Mouse (Mus musculus) midbrain, embryonic 10.5 days (tissue): ENCODE data around the gene Tpd52l1. TPM values are rescaled to one million over a fixed set of nuclear protein-coding genes. Genes with fewer than 3 reads are reported as not detected.

Source experiments
- DNase-seq: peaks from one replicate; pipeline ENCODE4 v3.0.0-alpha.2; 2017; ENCODE audit warnings: low spot score
- H3K27ac ChIP-seq: fragments of 300-500 bp; sonication (generic); replicated peaks from 2 replicates; pipeline ENCODE4 v1.5.1; 2016; ENCODE audit warnings: mild to moderate bottlenecking
- H3K27me3 ChIP-seq: fragments of 300-500 bp; sonication (generic); 2 replicates; pipeline ENCODE4 v1.6.1; 2016; ENCODE audit warnings: low read depth, mild to moderate bottlenecking; ENCODE audit not compliant: poor library complexity, severe bottlenecking
- H3K36me3 ChIP-seq: fragments of 300-500 bp; sonication (generic); 2 replicates; pipeline ENCODE4 v1.6.1; 2016; ENCODE audit warnings: mild to moderate bottlenecking, moderate library complexity
- H3K4me1 ChIP-seq: fragments of 300-500 bp; sonication (generic); 2 replicates; pipeline ENCODE4 v1.6.1; 2016
- H3K4me3 ChIP-seq: fragments of 300-500 bp; sonication (generic); 2 replicates; pipeline ENCODE4 v1.5.1; 2016; ENCODE audit warnings: mild to moderate bottlenecking, moderate library complexity
- H3K9me3 ChIP-seq: fragments of 300-500 bp; sonication (generic); replicated peaks from 2 replicates; pipeline ENCODE4 v1.6.1; 2016; ENCODE audit warnings: mild to moderate bottlenecking
- WGBS: fragments of 180-500 bp; shearing (Covaris S2); methylation state at CpG from one replicate; pipeline ENCODE4 v1.1.7; 2016; 5-methylcytosine and 5-hydroxymethylcytosine counted together
- polyA plus RNA-seq: library from polyadenylated mRNA; unstranded; fragments of >200 nt; fragmentation: Nextera tagmentation; extraction: Ambion mirVana; gene quantifications from 2 replicates; pipeline ENCODE4 v1.2.1, GENCODE M21; 2016

Tpd52l1 gene
- polyA plus RNA-seq, result 31.2 and 33.3 TPM in 2 replicates

DNA sequence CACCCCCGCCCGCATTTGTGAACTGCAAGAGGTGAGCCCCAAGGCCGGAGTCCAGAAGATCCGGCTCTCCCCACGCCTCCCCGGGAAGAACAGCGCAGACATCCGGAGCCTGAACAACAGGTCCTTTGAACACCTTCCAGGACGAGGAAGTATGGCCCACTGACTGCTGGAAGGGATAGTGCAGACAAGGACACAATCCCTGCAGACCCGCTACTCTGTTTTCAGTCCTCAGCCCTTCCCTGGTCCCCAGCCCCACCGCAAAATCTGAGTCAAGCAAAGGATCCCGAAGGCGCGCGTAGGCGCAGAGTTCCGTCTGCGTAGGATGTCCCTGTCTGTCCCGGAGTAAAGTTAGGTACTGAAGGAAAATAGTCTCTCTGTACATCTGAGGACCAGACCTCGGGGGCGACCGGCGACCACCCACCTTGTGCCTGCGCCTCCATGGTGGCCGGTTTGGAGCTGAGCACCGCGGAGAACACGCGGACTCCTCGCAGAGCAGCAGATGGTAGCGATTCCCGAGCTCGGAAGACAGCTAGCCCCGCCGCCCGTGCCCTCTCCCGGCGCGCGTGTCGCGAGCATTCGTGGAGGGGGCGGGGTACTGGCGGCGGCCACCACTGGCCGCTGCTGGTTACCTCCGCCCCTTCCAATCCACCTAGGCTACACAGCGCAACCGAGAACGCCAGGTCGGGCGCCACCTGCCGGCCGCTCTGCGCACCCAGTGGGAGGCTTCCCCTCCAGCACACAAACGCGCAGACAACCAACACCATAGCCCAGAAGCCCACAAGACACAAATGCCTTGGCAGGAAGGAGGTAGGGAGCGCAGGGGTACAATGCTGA lies at the start of gene Tpd52l1:
Gene Tpd52l1, minus strand, starts transcription at position 668 of the 834 bp plus-strand sequence.
- DNase-seq, result peak; percentile 91
- WGBS, result 1% methylated on average over 59 of the region's 59 CpGs
- peak within 1 kb of the TSS; percentile 84 for H3K27ac ChIP-seq

DNA sequence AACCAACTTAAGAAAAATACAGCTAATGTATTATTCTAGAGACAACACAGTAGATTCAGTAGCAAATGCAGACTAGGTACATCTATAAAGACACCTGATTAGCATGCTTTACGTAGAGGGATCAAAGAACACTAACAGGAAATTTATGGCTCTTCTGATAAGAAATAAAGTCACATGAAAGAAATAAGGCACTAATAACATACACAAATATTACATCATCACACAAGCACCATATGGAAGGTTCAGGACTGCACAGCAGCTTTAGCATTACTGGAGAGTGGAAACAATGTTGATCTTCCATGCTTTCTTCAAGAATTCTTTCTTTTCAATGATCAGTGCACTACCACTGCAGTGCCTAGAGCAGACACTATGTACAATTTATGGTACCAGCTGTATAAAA lies 48.5 kb upstream of the Tpd52l1 start:
- Histone ChIP-seq H3K9me3 (0 out of 2 replicates have a peak, but pooled peaks cover 4% of the 10 kb centered on the region), H3K36me3 (peaks cover 9% of the 10 kb centered on the region; the same call in 1 of the 2 replicates), H3K4me1 (no peaks in the 10 kb centered on the region), H3K27me3 (no peaks in the 10 kb centered on the region), H3K4me3 (no peak overlapping the region), H3K27ac (no peak overlapping the region)
- no peak for DNase-seq
- WGBS, result 96% methylated on average over 1 of the region's 1 CpGs

More for the DNA sequence above, at the start of gene Tpd52l1:
- H3K27me3 ChIP-seq, result 0 out of 2 replicates have a peak, but pooled peaks cover 4% of the 10 kb centered on the region
- peak within 1 kb of the TSS; percentile 69 for H3K4me3 ChIP-seq
- H3K9me3 ChIP-seq, result no peaks in the 10 kb centered on the region
- peaks cover 7% of the 10 kb centered on the region for H3K4me1 ChIP-seq
- H3K36me3 ChIP-seq, result no peaks in the 10 kb centered on the region

DNA sequence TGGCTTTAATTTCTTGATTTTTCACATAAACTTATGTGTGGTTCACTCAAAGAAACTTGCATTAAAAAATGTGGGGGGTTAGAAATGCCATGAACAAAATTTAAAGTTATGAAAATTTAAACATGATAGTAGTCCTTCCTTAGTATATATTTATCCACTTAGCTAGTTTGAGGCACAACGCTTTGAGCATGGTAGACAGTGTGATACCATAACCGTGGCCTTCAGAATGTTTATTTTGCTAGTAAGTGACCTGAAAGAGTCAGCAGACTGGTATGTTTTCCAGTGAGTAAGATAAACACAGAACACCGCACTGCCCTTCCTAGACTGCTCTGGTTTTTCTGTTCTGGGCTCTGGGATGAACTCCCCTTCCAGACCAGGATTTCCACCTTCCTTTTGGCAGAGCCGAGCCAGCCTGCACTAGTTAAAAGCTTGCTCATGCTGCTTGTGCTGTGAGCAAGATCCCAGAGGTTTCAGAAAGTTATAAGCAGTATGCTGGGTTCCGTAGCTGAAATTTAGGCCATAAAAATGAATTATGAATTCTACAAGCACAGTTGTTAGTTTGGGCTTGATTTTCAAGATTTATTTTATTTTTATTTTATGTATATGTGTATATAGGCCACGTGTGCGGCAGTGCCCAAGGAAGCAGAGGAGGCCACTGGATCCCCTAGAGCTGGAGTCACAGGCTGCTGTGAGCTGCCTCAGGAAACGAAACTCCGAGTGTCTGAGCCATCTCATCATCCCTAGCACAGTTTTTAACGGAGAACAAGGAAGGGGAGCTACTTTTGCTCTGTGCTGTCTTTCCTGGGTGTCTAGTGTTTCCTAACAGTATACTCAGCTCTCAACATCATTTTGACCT lies 21.5 kb upstream of the Tpd52l1 start:
- no peak overlapping the region for H3K27ac ChIP-seq
- no peaks in the 10 kb centered on the region for H3K4me1 ChIP-seq
- no peaks in the 10 kb centered on the region for H3K36me3 ChIP-seq
- H3K27me3 ChIP-seq, result no peaks in the 10 kb centered on the region
- 77% methylated on average over 10 of the region's 10 CpGs for WGBS
- no peaks in the 10 kb centered on the region for H3K9me3 ChIP-seq
- peak; percentile 16 for DNase-seq
- H3K4me3 ChIP-seq, result no peak overlapping the region

DNA sequence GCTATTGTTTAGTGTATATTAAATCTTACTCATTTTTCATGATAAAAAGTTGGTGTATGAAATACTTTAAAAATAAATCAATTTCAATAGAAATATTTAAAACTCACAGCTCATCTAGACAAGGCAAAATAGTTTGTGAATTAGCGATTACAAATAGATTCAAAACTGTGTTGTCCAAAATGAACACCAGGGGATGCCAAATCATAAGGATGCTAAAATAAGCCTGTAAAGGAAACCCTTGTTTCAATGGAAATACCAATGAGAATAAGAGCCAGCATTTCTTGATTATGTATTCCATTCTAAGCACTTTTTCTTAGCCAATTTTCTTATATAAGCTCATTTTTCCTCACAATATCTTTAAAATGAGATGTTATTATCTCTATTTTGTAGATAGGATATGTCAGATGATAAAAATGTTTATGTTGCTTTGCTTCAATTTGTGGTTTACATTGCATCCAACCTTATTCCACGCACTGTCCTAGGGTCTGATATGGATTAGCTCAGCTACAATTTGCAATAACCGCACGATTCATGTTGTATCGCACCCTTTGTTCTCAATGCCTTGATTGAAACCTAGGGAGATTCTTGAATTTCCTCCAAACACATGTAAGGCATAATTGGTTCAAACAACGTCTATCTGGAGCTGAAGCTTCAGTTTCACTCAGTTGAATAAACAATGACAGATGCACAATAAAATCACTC lies 20.2 kb upstream of the Tpd52l1 start:
- DNase-seq, result no peak
- no peaks in the 10 kb centered on the region for H3K4me1 ChIP-seq
- no peaks in the 10 kb centered on the region for H3K9me3 ChIP-seq
- H3K27me3 ChIP-seq, result no peaks in the 10 kb centered on the region
- H3K36me3 ChIP-seq, result no peaks in the 10 kb centered on the region
- no peak overlapping the region for H3K4me3 ChIP-seq
- WGBS, result 92% methylated on average over 6 of the region's 6 CpGs
- no peak overlapping the region for H3K27ac ChIP-seq

DNA sequence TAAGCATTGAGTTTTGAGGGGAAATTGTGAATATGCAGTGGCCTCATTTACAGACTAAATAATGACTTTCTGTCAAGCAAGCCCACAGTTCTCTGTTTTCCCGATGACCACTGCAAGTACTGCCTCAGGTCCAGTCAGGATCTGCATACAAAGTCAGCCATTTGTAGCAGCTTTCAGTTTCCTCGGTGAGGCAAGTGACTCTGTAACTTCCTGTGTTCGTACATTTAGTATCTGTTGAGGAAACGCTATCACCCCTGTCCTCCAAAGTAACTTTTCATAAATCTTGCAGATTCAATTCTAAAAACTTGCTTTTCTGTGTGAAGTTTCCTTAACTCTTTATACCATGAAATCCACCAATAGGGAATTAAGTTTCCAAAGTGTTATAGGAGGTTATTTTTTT lies 19.7 kb upstream of the Tpd52l1 start:
- 82% methylated on average over 4 of the region's 4 CpGs for WGBS
- no peaks in the 10 kb centered on the region for H3K36me3 ChIP-seq
- no peak for DNase-seq

DNA sequence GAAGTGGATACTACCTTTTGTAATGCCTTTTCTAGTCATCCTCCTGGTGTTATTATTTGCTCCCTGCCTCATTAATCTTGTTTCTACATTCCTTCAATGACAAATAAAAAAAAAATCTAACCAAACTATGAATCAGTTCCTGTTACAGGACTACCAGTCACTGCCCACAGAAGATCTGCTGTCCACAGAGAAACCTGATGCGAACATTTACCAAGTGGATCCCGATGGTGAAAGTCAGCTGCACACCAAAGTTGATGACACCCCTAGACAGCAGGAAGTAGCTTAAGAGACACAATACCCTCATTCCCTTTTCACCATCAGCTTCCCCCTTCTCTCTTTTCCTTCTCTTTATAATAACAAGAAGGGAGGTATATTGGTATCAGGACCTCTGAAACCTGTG lies 17.3 kb upstream of the Tpd52l1 start:
- Histone ChIP-seq H3K4me1 (no peaks in the 10 kb centered on the region), H3K4me3 (no peak overlapping the region), H3K9me3 (no peaks in the 10 kb centered on the region), H3K36me3 (no peaks in the 10 kb centered on the region), H3K27me3 (no peaks in the 10 kb centered on the region), H3K27ac (no peak overlapping the region)
- no peak for DNase-seq
- 89% methylated on average over 2 of the region's 2 CpGs for WGBS

More for the DNA sequence above, 19.7 kb upstream of the Tpd52l1 start:
- Histone ChIP-seq H3K9me3 (no peaks in the 10 kb centered on the region), H3K27ac (no peak overlapping the region), H3K4me3 (no peak overlapping the region), H3K4me1 (no peaks in the 10 kb centered on the region), H3K27me3 (no peaks in the 10 kb centered on the region)

DNA sequence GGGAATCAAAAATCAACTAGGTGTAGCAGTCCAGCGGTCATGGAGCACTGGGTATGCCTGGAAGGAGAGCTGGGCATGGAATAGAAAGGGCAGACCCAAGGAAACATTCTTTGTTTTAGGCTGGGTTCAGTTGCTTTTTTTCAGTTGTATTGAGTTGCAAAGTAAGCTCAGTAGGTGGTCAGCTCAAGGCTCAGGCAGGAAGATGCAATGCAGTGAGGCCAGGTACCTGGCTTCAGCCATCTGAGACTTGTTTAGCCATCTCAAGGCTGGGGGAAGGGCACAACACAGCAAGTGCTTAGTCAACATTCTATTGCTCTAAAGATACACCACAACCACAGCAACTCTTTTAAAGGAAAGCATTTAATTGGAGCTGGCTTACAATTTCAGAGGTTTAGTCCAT lies 11.0 kb upstream of the Tpd52l1 start:
- Histone ChIP-seq H3K9me3 (no peaks in the 10 kb centered on the region), H3K27ac (no peak overlapping the region), H3K4me3 (no peak overlapping the region), H3K27me3 (no peaks in the 10 kb centered on the region), H3K4me1 (no peaks in the 10 kb centered on the region), H3K36me3 (no peaks in the 10 kb centered on the region)
- 22% methylated on average over 1 of the region's 1 CpGs for WGBS
- no peak for DNase-seq

DNA sequence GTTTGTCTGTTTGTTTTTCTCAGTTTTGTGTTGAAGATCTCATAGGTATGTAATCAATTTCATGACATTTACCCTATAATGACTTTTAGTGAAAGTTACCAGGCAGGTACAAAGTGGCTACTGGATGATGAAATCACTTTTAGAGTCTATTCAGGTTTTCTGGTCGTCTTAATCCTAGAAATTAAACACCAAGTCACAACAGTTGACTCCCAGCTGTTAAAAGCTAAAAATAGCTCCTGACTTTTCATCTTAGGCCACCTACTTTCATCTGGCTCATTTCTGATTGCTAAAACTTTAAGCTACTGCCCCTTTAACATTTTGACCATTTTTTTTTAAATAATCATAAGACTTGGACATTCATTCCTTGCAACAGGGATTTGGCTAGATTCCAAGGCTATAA lies 1.3 kb upstream of the Tpd52l1 start:
- WGBS, result 69% methylated on average over 1 of the region's 1 CpGs
- Histone ChIP-seq H3K4me3 (no peak overlapping the region), H3K36me3 (no peaks in the 10 kb centered on the region), H3K4me1 (peaks cover 7% of the 10 kb centered on the region), H3K27me3 (0 out of 2 replicates have a peak, but pooled peaks cover 4% of the 10 kb centered on the region), H3K27ac (no peak overlapping the region), H3K9me3 (no peaks in the 10 kb centered on the region)
- DNase-seq, result no peak

DNA sequence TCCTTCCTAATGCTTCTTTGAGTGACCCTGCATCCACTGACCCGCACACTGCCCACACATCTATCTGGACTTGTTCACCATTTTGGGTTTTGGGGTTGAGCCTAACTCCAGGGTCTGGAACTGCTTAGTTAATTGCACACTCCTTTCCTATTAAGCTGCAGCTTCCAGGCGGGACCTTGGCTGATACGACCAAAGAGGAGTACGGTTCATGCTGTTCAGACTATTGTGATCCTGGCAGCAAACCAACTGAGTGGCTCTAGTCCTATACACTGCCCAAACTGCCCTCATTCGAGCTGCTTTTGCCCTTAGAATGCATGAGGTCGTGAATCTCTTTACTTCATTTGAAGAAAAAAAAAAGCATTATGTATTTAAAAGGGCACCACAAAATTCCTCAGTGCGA lies 1.6 kb downstream of the Tpd52l1 start:
- no peaks in the 10 kb centered on the region for H3K9me3 ChIP-seq
- H3K4me1 ChIP-seq, result peaks cover 7% of the 10 kb centered on the region
- no peak for DNase-seq
- H3K27ac ChIP-seq, result no peak overlapping the region
- 75% methylated on average over 7 of the region's 7 CpGs for WGBS
- 0 out of 2 replicates have a peak, but pooled peaks cover 4% of the 10 kb centered on the region for H3K27me3 ChIP-seq
- no peak overlapping the region for H3K4me3 ChIP-seq
- H3K36me3 ChIP-seq, result no peaks in the 10 kb centered on the region

DNA sequence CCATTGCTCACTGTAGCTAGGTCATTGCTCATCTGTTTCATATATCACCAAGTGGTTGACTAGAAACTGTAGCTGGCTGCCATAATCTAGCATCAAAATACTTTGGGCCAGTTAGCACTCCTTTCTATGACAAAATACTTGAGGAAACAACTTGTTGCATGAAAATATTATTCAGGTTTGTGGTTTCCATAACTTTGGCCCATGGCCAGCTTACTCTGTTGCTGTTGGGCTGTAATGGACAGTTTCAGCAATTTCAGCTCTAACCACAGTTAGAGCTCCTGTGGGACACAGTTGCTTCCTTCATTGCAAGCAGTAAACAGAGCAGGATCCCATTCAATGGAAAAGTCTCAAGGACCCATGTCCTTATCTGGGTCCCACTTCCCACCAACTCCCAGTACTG lies 4.3 kb downstream of the Tpd52l1 start:
- no peak for DNase-seq
- H3K27me3 ChIP-seq, result 0 out of 2 replicates have a peak, but pooled peaks cover 4% of the 10 kb centered on the region
- peaks cover 7% of the 10 kb centered on the region for H3K4me1 ChIP-seq
- H3K9me3 ChIP-seq, result no peaks in the 10 kb centered on the region
- H3K27ac ChIP-seq, result no peak overlapping the region
- H3K36me3 ChIP-seq, result no peaks in the 10 kb centered on the region
- H3K4me3 ChIP-seq, result no peak overlapping the region

DNA sequence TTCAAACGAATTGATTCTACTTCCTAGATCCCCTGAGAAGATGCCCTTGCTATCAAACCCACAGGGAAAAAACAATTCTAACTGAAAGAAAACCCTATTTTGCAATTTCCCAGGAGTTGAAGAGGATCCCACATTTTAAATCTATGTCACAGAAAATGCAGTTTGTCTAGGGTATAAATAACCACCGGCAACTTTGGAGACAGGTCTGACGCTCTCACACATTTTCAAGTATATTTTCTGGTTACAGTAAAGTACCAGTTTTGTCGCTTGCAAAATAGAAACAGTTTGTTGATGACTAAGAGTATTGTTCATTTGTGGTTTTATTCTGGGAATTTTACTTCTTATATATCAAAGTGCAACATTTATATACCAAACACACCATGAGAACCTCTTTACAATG lies 9.7 kb downstream of the Tpd52l1 start:
- Histone ChIP-seq H3K4me3 (no peak overlapping the region), H3K27ac (no peak overlapping the region), H3K4me1 (no peaks in the 10 kb centered on the region), H3K36me3 (no peaks in the 10 kb centered on the region), H3K9me3 (no peaks in the 10 kb centered on the region), H3K27me3 (no peaks in the 10 kb centered on the region)
- 85% methylated on average over 4 of the region's 4 CpGs for WGBS
- no peak for DNase-seq

DNA sequence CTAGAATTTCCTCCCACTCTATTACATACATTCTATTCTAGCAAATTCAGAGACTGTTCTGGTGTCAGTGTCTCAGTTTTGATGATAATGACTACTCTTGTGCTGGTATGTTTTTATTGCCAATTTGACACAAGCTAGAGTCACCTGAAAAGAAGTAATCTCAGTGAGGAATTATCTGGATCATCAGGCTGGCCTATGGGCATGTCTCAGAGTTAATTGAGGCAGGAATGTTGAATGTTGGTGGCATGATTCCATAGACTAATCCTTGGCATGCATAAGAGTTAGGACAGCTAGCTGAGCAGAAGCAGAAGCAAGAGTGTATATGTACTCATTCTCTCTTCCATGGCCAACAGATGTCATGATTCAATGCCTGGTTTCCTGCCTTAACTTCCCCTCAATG lies 27.8 kb downstream of the Tpd52l1 start:
- H3K9me3 ChIP-seq, result no peaks in the 10 kb centered on the region
- H3K27me3 ChIP-seq, result no peaks in the 10 kb centered on the region
- no peak overlapping the region for H3K27ac ChIP-seq
- no peak for DNase-seq
- H3K4me1 ChIP-seq, result peaks cover 7% of the 10 kb centered on the region
- no peak overlapping the region for H3K4me3 ChIP-seq
- no peaks in the 10 kb centered on the region for H3K36me3 ChIP-seq
